Mouse (Mus musculus) retina, postnatal 1 day (tissue): Measurements from ENCODE around the gene 1700016H13Rik.
A peak's percentile ranks its signal among the peaks of the same experiment; 100 is the strongest.

ENCODE experiments used
- DNase-seq: peaks from one replicate; pipeline ENCODE4 v3.0.0-alpha.2; 2012

1700016H13Rik gene

GRCm38 (mm10) chr5:103655346-103656118 lies at the start of gene 1700016H13Rik:
Gene 1700016H13Rik, minus strand, starts transcription at chr5:103656010.
- DNase-seq: peak; percentile 85

GRCm38 (mm10) chr5:103705331-103705730 lies 49.5 kb upstream of the 1700016H13Rik start:
- no peak for DNase-seq

GRCm38 (mm10) chr5:103702527-103702926 lies 46.7 kb upstream of the 1700016H13Rik start:
- DNase-seq: no peak

- no peak for DNase-seq
Observed at GRCm38 (mm10) chr5:103701466-103701865, 45.7 kb upstream of the 1700016H13Rik start.

- DNase-seq: no peak
Observed at GRCm38 (mm10) chr5:103700661-103701060, 44.9 kb upstream of the 1700016H13Rik start.

- DNase-seq: no peak
Observed at GRCm38 (mm10) chr5:103699537-103699936, 43.7 kb upstream of the 1700016H13Rik start.

- no peak for DNase-seq
Observed at GRCm38 (mm10) chr5:103698577-103698976, 42.8 kb upstream of the 1700016H13Rik start.

GRCm38 (mm10) chr5:103697875-103698491 lies 42.2 kb upstream of the 1700016H13Rik start:
- no peak for DNase-seq

- DNase-seq: no peak
Observed at GRCm38 (mm10) chr5:103694094-103694493, 38.3 kb upstream of the 1700016H13Rik start.

- DNase-seq: peak; percentile 58
Observed at GRCm38 (mm10) chr5:103693041-103693641, 37.3 kb upstream of the 1700016H13Rik start.

GRCm38 (mm10) chr5:103692531-103693040 lies 36.8 kb upstream of the 1700016H13Rik start:
- DNase-seq: no peak

GRCm38 (mm10) chr5:103691624-103692530 lies 36.1 kb upstream of the 1700016H13Rik start, which contains the start of gene Aff1:
Gene Aff1, plus strand, starts transcription at chr5:103692374.
- peak; percentile 89 for DNase-seq

- no peak for DNase-seq
Observed at GRCm38 (mm10) chr5:103691171-103691570, 35.4 kb upstream of the 1700016H13Rik start.

- no peak for DNase-seq
Observed at GRCm38 (mm10) chr5:103690190-103690589, 34.4 kb upstream of the 1700016H13Rik start.

- no peak for DNase-seq
Observed at GRCm38 (mm10) chr5:103689645-103690044, 33.8 kb upstream of the 1700016H13Rik start.

GRCm38 (mm10) chr5:103681824-103682223 lies 26.0 kb upstream of the 1700016H13Rik start:
- DNase-seq: no peak

GRCm38 (mm10) chr5:103680381-103680780 lies 24.6 kb upstream of the 1700016H13Rik start:
- DNase-seq: peak; percentile 85

GRCm38 (mm10) chr5:103678974-103679373 lies 23.2 kb upstream of the 1700016H13Rik start:
- no peak for DNase-seq

- no peak for DNase-seq
Observed at GRCm38 (mm10) chr5:103677894-103678293, 22.1 kb upstream of the 1700016H13Rik start.

GRCm38 (mm10) chr5:103676289-103676881 lies 20.6 kb upstream of the 1700016H13Rik start:
- DNase-seq: no peak

- DNase-seq: no peak
Observed at GRCm38 (mm10) chr5:103674482-103674881, 18.7 kb upstream of the 1700016H13Rik start.

- DNase-seq: no peak
Observed at GRCm38 (mm10) chr5:103673611-103674010, 17.8 kb upstream of the 1700016H13Rik start.
